Mouse (Mus musculus): ENCODE results near the gene Nrg4.

GRCm38 (mm10) chr9:55307557-55307956 lies 19.1 kb downstream of the Nrg4 start:
- TF ChIP-seq POLR2A (IDR thresholded peaks at IDR 0.05; ENCODE audit: borderline replicate concordance, insufficient read depth, low read length) (no peak), CTCF (IDR thresholded peaks at IDR 0.05; ENCODE audit: borderline replicate concordance, insufficient read depth, low read depth, low read length) (no peak)
